Mouse (Mus musculus): ENCODE data around the gene Htra2.

The Htra2 gene

DNA sequence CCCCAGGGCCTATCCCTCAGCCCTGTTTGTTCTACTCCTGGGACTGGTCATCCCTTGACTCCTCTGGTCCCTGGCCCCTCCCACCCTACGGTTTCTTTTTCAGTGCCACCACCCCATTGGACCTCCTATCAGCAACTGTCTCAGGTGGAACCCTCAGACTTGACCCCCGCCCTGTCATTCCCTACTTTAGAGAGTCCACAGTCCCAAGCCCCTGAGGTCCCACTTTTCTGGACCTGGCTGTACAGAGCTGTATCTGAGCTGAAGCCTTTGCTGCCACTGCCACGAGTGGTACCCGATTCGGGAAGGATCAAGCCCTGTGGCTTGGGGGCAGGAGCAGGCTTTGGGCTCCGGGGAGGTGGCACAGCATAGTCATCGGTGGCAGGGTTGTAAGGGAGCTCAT is 24.0 kb downstream of the Htra2 start:
- no peak for DNase-seq

DNA sequence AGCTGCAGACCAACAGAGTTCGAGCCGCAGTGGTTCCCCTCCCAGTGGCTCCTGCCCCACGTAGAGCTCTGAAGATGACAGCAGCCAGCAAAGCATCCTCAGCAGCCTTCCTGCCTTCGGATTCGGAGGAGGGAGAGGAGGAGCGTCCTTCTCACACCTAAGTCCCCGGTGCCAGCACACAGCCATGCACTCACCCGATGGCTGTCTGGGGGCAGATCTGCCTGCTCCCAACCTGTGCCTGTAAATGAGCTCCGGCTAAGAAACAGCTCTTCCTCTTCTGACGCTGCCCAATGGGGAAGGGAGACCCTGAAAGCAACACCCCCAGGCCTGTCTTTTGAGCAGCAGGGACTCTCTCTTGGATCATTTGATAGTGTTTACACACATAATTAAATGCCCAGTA is 25.3 kb downstream of the Htra2 start:
- no peak for DNase-seq

DNA sequence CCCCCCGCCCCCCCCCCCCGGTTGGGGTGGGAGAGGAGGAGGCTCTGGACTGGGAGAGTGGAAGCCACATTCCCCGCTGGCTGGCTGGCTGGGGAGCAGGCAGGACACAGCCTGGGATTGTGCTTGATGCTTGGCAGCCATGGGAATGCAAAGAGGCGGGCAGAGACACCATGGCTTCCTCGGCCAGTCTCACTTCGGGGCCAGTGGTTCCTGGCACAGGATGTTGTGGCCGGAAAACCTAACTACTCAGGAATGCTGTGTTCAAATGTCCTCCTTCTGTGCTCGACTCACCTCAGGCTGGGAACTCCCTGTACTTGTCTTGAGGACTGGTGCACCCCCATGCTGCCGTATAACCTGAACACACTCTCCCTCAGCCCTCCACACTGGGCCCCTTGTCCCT is 27.4 kb downstream of the Htra2 start:
- no peak for DNase-seq

DNA sequence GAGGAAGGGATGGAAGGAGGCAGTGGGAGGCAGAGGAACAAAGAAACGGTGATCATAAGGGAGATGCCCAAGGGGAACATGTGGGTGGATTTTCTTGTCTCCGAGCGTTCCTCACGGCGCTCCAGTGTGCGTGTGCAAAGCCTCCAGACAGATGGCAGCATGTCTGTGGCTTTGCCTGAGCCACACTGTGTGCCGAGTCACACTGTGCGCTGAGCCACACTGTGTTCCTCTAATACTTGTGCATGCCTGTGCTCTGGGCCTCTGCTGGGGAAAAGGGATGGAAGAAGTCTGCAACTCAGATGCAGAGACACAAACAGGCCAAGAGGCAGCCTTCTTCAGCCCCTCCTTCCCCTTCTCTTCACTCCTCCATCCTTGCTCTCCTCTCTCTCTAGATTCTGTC is 27.8 kb downstream of the Htra2 start:
- no peak for DNase-seq

DNA sequence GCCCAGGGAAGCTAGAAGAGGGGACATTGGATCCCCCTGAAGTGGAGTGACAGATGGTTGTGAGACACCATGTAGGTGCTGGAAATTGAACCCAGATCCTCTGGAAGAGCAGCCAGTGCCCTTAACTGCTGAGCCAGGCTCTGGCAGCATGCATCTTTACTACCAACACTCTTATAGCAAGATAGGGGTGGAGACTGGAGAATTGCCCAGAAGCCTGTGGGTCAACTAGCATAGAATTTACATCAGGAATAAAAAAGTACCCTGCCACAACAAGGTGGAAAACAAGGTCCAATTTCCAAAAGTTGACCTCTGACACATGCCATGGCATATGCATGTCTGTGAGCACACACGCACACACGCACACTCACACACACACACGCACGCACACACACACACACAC is 29.9 kb downstream of the Htra2 start:
- no peak for DNase-seq

DNA sequence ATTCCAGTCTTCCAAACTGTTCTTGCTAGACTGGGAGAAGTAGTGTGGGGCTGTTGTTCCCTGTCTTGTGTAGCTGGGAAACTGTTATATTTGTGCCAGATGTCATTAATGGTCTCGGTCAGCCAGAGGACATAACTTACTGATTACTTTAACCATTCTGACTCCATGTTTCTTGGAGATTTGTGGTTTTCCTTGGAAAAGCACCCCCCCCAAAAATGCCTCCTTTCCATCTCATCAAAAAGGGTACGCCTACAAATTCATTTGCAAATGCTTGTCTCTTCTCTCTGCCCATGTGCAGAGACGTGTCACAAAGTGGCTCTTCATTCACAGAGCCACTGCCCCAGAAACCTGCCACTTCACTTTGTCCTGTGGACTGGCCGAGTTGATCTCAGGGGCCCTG is 30.7 kb downstream of the Htra2 start:
- DNase-seq: no peak

DNA sequence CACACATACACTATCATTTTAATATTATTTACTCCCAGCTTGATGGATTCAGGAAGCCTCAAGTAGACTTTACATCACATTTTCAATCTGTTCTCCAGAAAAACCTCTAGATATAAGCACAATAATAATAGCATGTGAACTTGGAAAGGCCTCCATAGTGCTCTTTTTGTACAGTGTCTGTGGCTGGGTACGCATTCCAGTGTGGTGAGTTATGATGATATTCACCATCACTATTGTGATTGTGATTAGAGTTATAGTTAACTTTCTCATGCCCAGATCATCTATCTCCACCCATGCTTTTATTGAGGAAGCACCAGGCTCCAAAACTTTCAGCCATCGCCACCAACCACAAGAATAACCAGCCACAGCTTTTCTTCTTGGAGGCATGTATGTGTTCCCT is 31.3 kb downstream of the Htra2 start:
- DNase-seq: no peak

DNA sequence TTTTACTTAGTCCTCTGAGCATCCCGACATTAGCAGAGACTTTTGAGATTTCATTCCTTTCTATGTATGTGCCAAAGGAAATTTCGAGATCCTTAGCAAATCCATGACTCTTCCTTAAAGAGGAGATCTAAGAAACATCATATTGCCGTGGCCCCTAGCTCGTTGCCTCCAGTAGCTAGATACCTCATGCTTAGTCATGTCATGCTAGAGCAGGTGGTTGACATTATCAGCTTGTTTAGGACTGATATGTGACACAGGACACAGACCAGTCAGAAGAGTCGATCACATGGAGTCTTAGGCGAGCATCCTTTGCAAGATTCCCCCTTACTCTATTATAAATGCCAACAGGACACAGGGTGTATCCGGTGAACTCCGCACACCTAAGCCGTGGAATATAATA is 32.1 kb downstream of the Htra2 start:
- no peak for DNase-seq

DNA sequence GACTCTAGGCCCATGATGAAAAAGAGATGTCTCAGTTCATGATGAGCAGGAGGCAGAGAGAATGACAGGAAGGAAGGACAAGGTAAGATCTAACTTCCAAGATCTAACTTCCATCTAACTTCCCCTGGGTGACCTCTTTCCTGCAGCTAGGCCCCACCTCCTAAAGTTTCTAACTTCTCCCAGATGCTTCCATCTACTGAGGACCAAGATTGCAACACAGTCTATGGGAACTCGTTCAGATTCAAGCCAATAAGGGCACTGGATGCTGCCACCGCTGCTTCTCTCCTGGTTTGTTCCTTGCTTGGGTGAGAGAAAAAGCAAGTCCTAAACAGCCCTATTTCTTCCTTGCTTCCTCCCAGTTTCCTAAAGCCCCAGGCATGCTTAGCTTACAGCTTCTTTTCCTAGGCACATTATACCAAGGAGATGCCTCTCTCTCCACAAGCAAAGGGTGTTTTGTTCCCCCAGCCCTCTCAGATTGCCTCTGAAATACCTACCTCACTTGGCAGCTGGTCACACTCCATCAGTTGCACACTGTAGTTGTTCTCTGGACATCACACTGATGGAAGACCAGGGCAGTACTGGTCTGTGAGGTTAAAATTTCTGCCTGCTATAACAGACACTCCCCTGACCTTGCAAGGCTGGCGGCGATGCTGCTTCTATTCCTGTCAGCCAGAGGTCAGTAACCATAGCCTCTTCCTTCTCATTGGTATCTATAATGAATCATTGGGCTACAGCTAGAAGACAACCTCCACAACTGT is 34.1 kb downstream of the Htra2 start:
- DNase-seq: no peak

DNA sequence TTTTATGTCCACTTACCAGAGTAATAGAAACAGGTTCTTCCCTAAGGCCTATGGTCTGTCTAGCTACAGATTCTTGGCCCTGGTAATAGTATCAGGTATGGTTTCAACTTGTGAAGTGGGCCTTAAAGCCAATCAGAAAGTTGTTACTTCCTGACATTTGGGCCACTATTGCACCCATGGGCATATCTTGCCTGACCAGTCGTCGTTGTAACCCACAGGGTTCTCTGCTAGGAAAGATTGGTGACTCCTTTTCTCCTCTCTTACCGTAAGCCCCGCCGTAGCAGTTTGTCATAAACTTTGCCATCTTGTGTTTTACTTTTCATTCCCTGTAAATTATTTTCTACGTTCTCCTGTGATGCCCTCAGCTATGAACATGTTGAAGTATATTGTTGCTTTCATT is 35.0 kb downstream of the Htra2 start:
- DNase-seq: no peak

DNA sequence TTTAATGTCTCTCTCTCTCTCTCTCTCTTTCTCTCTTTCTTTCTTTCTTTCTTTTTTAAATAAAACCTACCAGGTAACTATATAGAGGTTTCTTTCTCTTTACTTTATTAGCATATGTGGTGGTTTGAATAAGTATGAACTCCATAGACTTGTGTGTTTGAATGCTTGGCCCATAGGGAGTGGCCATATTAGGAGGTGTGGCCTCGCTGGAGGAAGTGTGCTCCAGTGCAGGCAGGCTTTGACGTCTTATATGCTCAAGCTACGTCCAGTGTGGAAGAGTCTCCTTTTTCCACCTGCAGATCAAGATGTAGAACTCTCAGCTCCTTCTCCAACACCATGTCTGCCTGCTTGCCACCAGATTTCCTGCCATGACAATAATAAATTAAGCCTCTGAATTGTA is 36.0 kb downstream of the Htra2 start:
- no peak for DNase-seq

DNA sequence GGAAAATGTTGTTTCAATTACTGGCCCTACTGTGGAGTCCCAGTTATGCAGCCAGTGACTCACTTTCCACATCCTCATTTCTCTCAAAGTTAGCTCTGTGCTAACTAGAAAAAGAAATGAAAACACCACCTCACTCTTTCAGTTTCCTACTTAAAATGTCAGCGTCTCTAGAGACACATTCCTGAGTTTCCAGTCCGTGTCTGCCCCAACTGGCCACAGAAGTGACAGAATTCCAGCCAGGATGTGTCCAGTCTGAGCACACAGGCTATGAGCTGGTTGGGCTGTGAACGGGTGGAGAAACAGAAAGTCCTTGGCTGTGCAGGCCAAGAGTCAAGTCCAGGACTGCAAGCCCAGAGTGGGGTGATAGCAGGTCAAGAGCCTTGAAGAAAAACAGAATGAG is 37.9 kb downstream of the Htra2 start:
- DNase-seq: no peak

DNA sequence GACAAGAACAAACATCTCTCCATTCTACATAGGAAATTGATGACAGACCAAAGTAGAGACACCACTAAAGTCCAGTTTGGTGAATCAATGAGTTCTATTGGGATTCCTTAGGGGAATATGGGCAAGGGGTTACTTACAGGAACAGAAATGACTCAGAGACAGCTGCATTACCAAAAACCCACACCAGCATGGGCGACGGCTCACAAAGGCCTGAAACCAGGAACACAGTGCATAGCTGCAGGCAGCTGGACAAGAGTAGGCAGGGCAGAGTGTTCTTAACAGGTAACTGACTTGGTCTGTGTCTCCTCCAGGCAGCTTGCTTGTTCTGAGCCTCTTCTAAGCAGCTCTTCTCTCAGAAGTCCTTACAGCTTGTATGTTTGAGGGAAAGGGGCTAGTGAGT is 39.3 kb downstream of the Htra2 start:
- no peak for DNase-seq

DNA sequence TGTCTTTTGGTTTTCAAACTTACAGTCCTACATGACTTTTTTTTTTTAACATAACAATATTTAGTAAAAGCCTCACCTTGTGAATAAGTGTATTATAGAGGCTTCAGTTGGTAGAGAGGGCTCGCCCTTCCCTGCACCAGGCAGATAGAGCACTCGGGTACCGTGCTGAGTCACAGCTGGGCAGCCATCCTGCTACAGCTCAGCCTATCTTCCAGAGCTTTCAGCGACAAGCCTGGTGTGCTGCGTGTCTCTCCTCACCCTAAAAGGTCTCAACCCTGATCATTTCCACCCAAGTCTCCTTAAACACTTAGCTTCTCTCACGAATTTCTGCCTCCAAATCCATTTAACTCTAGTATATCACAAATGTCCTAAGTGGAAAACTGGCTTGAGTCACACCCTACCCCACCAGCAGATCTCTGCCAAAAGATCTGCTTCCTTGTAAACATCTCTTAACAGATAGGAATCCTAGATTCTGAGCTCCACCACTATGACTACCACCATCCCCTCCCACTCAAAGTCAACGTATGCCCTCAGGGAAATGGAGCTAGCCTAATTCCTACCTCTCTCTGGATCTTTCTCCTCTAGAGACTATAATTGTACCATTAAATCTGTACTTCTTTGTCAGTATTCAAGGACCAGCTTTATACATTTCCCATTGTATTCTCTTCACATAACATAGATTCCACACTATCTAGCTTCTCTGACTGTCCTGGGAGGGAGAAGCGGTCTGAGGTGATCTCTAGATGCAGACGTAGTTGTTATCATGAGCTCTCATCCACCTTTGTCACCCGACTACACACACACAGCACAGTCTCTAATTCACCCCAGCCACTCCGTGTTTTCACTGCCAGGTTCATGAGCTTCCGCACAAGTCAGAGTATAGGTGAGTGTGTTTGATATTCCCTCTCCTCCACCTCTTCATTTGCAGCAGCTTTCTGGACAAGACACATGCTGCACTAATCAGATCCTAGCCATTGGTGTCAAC is 40.3 kb downstream of the Htra2 start:
- no peak for DNase-seq

DNA sequence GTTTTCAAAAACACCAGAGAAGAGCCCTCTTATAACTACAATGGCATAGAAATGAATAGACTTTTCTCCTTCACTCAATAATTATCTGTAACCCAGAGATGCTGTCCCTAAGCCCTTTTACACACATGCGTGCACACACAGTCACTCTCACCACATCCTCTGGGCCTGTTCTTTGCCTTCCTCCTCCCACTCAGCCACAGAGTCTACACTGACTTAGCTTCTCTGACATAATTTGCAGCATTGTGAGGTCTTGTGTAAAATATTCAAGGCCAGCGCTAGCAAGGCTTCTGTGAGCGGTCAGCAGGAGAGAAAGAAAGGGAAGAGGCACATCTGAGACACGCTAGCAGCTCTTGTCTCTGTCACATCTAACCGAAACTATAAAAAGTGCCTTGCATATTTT is 41.6 kb downstream of the Htra2 start:
- no peak for DNase-seq

DNA sequence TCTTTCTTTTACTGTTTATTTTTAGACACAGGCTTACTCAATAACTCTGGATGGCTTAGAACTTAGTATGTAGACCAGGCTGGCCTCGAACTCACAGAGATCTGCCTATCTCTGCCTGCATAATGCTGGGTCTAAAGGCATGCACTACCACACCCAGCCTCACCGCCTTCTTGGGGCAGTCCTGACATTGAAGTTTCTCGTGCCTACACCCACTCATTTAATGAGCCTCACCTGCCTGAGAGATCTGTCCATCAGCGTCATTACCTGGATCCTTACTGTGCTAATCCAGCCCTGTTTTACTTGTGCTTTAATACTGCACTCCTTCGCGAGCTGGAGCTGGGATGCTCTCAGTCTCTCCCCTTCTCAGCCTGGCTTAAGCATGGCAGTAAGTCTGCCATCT is 43.3 kb downstream of the Htra2 start:
- DNase-seq: no peak

DNA sequence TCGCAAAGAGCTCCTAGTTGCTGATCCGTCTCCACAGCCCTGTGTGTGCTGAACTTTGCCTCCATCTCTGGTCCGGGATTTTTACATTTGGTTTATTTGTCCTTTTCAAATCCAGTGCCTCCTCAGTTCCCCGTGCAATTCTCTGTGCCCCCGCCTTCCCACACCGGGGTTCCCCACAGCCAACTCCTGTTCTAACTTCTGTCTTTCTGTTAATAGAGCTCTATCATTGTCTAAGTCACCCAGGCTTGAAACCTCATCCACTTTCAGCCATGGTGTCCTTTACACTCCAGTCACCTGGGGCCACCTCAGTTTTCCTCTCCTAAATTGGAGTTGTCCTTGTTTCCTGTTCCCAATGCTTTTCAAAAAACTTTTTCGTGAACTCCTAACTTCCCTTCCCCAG is 43.8 kb downstream of the Htra2 start:
- DNase-seq: no peak

DNA sequence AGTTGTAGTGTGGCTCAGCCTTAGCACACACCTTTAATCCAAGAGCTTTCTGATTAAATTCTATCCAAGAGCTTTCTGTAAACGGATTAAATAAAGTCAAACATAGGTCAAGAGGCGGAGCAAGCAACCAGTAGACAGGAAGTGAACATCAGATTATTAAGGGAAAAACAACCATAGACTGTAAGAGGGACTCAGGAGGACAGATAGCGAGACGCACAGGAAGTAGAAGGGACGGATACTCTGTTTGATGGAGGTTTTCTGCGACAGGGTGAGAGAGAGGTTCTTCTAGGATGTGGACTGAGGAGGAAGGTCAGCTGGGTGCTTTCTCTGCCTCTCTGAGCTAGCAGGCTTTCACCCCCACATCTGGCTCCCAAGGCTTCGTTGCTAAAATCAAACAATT is 45.1 kb downstream of the Htra2 start:
- DNase-seq: no peak

DNA sequence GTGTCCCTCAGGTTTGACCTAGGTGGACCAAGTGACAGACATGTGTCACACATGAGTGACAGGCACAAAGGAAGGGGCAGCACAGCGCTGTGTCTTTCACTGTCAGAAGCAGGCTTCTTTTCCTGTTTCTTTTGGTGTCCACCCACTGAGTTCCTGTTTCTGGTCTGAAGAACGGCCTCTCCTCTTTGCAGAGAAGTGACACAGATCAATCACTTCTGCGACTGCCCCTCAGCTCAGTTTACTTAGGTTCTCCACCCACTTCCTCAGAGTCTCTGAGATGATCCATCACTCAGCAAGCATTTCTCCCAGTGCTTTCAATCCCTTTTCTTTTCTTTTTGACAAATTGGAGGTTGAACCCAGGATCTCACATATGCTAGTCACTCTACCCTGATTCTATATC is 46.4 kb downstream of the Htra2 start:
- DNase-seq: no peak

DNA sequence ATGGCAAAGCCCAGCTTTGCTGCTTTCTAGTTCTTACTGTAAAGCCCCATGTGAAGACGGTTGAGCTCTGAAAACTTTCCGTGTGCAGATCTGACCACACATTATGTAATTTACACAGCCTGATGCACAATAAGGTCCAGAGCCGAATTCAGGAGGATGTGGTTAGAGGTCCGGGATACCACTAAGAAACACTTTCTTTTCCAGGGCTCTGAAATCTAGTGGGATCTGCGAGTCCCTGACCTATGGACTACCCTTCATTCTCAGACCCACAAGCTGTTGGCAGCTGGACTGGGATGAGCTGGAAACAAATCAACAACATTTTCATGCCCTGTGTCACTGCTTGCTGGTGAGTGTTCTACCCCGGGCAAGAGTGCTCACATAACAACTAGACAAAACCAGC is 49.0 kb downstream of the Htra2 start:
- no peak for DNase-seq

DNA sequence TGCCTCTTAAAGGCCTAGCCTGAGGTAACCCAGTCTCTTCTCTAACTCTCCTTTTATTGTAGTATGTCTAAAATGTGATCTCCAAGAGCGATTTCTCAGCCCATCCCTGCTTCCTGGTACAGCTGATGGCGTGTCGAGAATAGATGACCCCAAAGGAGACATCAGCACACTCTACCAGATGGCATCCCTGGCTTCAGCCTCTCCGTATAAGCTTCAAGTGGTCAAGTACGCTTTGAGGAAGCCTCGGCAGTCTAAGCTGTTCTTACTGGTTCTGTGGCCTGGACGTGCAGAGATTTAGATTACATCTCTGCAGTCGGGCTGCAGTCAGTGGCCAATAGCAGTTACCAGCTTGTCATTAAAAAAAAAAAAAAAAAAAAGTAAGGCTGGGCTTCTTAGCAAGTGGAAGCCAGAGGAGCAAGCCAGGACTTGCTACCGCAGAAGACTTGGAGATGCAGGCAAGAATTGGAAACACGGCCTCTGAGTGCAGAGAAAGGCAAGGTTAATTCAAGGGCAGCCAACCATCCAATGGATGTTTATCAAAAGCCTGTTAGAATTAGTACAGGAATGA is 49.5 kb downstream of the Htra2 start:
- no peak for DNase-seq

DNA sequence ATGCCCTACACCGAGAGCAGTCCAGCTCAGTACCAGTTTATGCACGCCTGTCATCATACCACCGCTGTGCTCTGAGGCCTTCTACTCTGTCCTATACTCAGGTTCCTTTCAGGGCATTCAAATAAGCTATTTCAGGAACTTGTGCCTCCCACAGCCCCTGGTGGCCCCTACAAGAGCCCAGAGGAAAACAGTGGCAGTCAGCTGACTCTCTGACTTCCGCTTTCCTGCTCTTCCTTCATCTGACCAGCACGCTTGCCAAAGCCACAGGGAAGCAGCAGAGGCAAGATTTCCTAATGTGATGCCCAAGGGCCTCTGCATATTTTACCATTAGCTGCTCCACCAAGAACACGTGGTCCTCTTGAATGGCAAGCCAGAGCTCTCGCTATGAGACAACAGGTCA is 50.2 kb downstream of the Htra2 start:
- peak; percentile 19 for DNase-seq

DNA sequence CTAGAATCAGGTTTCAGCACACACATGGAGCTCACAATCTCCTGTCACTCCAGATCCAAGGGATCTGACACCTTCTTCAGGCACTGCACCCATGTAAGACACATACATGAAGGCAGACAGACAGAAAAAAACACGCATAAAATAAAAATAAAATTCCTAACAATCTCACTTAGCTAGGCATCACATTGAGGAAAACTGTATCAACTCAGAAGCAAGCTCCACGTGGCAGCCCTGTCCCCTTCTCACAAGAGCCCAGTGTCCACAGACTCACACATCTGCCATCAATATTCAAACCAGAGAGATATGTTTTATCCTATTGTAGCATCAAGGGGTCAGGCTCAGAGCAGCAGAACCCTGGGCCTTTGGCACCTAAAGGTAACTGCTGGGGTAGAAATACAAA is 50.8 kb downstream of the Htra2 start:
- no peak for DNase-seq

DNA sequence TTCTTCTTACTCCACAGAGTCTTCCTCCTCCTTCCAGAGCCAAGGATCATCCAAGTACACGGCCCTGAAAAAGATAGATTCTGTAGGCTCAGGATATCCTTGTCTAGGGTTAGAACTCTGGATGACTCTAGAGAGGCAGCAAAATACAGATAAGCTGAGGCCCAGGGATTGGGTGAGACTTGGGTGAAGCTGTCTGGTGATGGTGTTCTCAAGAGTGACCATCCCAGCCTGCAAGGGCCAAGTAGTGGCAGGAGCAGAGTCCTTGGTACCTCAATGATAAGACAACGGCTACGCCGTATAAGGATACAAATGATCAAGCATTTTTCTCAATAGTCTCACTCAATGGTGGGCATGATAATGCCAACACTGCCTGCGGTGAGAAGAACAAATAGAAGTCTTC is 51.2 kb downstream of the Htra2 start:
- DNase-seq: no peak

All from right cerebral cortex, postnatal 25 days (tissue).